Mouse (Mus musculus) cortical plate, adult 2 months (tissue): ENCODE data around the gene Mrpl34.

ENCODE experiments used
- CTCF ChIP-seq: fragments of 200-500 bp; IDR thresholded peaks from 2 replicates; pipeline ENCODE4 v1.5.1; 2011; ENCODE audit warnings: mild to moderate bottlenecking, control low read depth, low read length; ENCODE audit not compliant: insufficient read depth; ENCODE audit errors: extremely low read depth
- POLR2A ChIP-seq: fragments of 200-500 bp; IDR thresholded peaks from 2 replicates; pipeline ENCODE4 v1.6.1; 2011; ENCODE audit warnings: mild to moderate bottlenecking, low read length, control low read depth; ENCODE audit not compliant: insufficient read depth; ENCODE audit errors: extremely low read depth

- no peak for TF ChIP-seq CTCF
- TF ChIP-seq POLR2A = no peak
These were observed 5.6 kb downstream of the Mrpl34 start for GRCm38 (mm10) chr8:71470146-71470912.
